Mouse (Mus musculus) cortical plate, adult 2 months (tissue): ENCODE measurements around the gene Upp1. TPM values are rescaled to one million over a fixed set of nuclear protein-coding genes. Genes with fewer than 3 reads are reported as not detected.
A peak's percentile ranks its signal among the peaks of the same experiment; 100 is the strongest.

Experiments
- H3K27ac ChIP-seq: fragments of 200-500 bp; 2 replicates; pipeline ENCODE4 v1.5.1; 2012; ENCODE audit warnings: low read length, control low read depth, inconsistent platforms; ENCODE audit not compliant: insufficient read depth
- H3K4me1 ChIP-seq: fragments of 200-500 bp; 2 replicates; pipeline ENCODE4 v1.6.1; 2011; ENCODE audit warnings: low read length; ENCODE audit not compliant: control insufficient read depth, insufficient read depth
- H3K4me3 ChIP-seq: fragments of 200-500 bp; 2 replicates; pipeline ENCODE4 v1.5.1; 2011; ENCODE audit warnings: mild to moderate bottlenecking, low read length, control low read depth; ENCODE audit not compliant: insufficient read depth
- CTCF ChIP-seq: fragments of 200-500 bp; IDR thresholded peaks from 2 replicates; pipeline ENCODE4 v1.5.1; 2011; ENCODE audit warnings: mild to moderate bottlenecking, control low read depth, low read length; ENCODE audit not compliant: insufficient read depth; ENCODE audit errors: extremely low read depth
- POLR2A ChIP-seq: fragments of 200-500 bp; IDR thresholded peaks from 2 replicates; pipeline ENCODE4 v1.6.1; 2011; ENCODE audit warnings: mild to moderate bottlenecking, low read length, control low read depth; ENCODE audit not compliant: insufficient read depth; ENCODE audit errors: extremely low read depth
- polyA plus RNA-seq: library from polyadenylated mRNA; depleted of rRNA; stranded (reverse); fragments of >200 nt; gene quantifications from 2 replicates; pipeline ENCODE4 v1.2.3, GENCODE M21; 2012

The Upp1 gene
- polyA plus RNA-seq, 1 experiment = 5.6 TPM

DNA sequence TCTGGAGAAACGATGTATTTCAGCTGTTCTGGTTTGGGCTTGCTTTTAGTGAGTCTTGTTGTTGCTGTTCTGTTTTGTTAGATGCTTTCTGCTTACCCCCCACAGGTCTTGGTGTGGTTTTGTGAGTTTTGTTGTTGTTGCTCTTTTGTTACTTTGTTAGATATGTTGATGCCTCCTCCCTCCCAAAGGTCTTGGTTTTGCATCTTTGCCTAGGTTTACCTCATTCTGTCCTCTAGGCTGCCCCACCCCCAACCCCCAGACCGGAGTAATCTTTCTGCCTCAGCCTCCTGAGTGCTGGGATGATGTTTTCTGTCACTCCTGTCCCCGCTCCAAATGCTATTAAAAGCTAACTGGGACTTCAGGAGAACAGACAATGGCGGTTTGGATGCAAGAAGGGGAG is 4.4 kb downstream of the Upp1 start:
- H3K27ac ChIP-seq = no peak overlapping the region
- H3K4me3 ChIP-seq = no peak overlapping the region
- no peak for TF ChIP-seq CTCF
- no peak for TF ChIP-seq POLR2A
- peaks cover 2% of the 10 kb centered on the region; the same call in 1 of the 2 replicates for H3K4me1 ChIP-seq

DNA sequence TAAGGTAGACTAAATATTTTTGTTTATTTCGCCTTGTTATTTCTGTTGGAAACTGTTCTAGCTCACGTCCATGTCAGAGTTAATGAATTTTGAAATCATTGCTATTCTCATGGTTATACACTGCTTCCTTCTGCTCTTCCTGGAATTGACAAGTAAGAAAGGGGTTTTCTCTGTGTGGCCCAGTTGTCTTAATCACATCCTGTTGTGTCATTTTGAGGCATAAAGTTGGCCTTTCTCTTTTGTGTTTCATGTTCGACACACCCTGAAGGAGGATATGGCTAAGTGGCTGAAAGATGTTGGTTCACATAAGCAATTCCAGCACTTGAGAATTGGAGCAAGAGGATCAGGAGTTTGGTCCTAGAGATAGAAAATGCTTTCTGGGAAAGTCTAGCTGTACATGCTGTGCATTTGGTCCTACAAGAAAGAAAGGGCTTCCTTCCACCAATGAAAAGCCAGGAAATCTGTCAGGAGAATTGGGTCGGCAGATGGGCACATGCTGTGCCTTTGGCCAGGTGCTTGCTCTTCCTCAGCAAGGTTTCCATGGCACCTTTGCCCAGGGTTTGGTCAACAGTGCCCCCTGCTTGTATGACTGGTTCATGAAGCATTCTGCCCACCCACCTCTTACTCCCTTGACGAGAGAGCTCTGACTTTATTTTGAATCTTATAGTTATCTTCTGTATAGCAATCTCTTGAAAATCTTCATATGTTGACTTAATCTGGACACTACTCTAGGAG is 8.6 kb downstream of the Upp1 start:
- Histone ChIP-seq H3K4me1 (no peaks in the 10 kb centered on the region), H3K4me3 (no peak overlapping the region), H3K27ac (no peak overlapping the region)
- TF ChIP-seq POLR2A (no peak), CTCF (peak; percentile 21; the same call in 1 of the 2 replicates)

DNA sequence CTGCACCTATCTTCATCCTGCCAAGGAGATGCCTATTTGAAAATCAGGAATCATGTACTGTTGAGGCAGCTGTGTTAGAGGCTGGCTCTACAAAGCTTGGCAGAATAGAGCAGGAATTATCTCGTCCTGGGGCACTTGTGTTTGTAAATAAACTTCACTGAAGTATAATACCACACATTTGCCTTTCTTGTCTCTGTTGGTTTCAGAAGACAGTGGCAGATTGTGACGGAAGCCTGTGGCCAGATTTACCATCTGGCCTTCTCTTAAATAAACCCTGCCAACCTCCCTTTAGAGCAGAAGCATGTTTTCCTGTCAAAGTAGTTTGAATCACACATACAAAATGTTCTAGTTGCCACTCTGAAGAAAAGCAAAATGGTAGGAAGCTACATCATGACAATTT is 10.2 kb downstream of the Upp1 start:
- H3K4me3 ChIP-seq = no peak overlapping the region
- no peak overlapping the region for H3K27ac ChIP-seq
- TF ChIP-seq CTCF (no peak), POLR2A (no peak)
- no peaks in the 10 kb centered on the region for H3K4me1 ChIP-seq

DNA sequence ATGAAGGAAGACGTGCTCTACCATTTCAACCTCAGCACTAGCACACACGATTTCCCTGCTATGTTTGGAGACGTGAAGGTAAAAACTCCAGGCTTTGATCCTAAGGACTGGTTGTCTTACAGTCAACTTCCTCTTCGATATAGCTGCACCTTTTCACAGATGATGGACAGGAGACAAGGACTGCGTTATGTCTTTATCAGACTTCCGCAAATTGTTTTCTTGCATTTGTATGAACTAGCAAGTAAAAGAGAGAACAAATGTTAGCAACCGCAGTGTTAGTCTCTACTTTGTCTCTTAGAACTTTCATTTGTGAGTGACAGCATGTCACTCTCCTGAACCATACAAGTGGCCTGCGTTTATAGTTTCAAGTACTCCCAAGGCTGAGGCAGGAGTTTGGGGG is 11.6 kb downstream of the Upp1 start:
- TF ChIP-seq POLR2A (no peak), CTCF (no peak)
- H3K27ac ChIP-seq = no peak overlapping the region
- no peaks in the 10 kb centered on the region for H3K4me1 ChIP-seq
- no peak overlapping the region for H3K4me3 ChIP-seq

DNA sequence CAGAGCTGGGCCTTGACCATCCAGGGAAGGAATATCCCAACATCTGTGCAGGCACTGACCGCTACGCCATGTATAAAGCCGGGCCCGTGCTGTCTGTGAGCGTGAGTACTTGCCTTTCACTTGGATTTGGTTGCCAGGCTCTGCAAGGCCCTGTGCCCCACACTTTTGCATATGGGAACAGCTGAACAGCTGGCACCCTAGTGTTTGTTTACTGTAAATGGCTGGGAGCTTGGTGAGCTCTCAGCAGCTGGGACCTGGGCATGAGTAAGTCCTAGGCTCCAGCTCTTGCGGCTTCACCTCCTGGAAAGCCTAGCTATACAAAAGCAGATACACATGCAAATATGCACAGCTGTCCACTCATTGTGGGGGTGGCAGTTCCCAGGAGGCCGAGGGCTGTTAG is 13.8 kb downstream of the Upp1 start:
- no peak overlapping the region for H3K4me3 ChIP-seq
- no peaks in the 10 kb centered on the region for H3K4me1 ChIP-seq
- H3K27ac ChIP-seq = no peak overlapping the region
- TF ChIP-seq POLR2A (no peak), CTCF (no peak)

DNA sequence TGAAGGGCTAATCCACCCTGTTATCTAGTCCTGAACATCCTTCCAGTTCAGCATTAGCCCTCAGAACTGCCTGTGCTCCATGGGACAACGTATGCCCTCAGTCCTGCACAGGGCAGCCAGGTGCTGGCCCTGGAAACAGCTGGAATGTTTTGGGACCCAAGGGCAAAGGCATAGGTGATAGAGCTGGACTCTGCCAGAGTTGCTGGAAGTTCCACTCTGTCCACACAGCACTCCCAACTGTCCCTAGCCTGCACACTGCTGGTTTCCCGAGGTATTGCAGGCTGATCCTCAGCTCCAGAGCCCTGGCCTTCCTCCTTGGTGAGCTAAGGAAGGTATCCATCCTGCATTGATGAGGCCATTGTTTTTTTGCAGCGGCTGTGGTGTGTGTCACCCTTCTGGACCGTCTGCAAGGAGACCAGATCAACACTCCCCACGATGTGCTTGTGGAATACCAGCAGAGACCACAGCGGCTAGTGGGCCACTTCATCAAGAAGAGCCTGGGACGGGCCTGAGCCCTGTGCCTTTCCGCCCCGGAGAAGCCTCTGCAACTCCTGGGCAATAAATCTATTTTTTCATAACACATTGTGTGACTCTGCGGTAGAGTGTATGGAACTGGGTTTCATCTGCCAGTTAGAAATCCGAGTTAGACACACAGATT is 17.8 kb downstream of the Upp1 start:
- Histone ChIP-seq H3K27ac (no peak overlapping the region), H3K4me1 (no peaks in the 10 kb centered on the region), H3K4me3 (no peak overlapping the region)
- TF ChIP-seq CTCF (peak; percentile 18; the same call in 1 of the 2 replicates), POLR2A (no peak)

DNA sequence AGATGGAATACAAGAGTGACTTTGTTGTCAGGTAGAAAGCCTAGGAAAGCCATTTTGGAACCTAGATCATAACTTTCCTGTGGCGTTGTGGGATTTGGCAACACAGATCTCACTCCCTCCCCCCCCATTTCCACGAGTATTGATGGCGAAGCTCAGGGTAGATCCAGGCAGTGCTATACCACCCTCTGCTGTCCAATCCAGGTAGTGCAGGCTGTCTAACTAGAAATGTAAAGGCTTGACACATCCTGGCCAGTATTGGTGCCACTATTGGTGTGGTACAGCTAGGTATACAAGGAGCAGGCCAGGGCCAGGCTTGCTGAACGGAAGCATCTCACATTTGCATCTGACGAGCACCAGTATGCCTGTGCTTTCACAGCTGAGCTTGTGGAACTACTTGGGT is 18.6 kb downstream of the Upp1 start:
- Histone ChIP-seq H3K27ac (no peak overlapping the region), H3K4me1 (no peaks in the 10 kb centered on the region), H3K4me3 (no peak overlapping the region)
- TF ChIP-seq CTCF (peak; percentile 99), POLR2A (no peak)

DNA sequence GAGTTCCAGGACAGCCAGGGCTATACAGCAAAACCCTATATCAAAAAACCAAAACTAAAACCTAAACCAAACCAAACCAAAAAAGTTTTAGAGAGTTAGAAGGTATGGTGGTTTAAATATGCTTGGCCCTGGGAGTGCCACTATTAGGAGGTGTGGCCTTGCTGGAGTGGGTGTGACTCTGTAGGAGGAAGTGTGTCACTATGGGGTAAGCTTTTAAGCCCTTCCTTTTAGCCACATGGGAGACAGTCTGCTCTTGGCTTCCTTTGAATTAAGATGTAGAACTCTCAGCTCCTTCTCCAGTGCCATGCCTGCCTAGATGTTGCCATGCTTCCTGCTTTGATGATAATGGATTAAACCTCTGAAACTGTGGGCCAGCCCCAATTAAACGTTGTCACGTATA is 27.2 kb downstream of the Upp1 start:
- Histone ChIP-seq H3K27ac (no peak overlapping the region), H3K4me3 (no peak overlapping the region), H3K4me1 (no peaks in the 10 kb centered on the region)
- TF ChIP-seq CTCF (no peak), POLR2A (no peak)

DNA sequence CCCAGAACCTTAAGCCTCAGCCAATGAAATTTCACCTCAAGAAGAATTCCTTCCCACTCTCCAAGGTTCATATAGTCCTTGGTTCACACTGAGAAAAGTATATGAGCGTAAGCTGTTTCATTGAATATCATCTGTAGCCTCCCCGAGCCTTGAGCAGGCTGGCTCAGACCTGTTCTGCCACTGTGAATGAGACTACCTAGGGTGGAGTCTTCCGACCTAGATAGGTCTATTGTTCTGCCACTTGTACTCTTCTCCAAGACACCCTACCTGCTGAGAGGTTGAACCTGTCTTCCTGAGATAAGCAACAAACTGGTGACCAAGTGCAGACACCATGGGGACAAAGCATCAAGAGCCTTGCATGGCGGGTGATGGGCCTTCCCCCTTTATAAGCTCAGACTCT is 28.2 kb downstream of the Upp1 start:
- no peak for TF ChIP-seq CTCF
- no peak for TF ChIP-seq POLR2A
- Histone ChIP-seq H3K4me1 (no peaks in the 10 kb centered on the region), H3K27ac (no peak overlapping the region), H3K4me3 (no peak overlapping the region)

DNA sequence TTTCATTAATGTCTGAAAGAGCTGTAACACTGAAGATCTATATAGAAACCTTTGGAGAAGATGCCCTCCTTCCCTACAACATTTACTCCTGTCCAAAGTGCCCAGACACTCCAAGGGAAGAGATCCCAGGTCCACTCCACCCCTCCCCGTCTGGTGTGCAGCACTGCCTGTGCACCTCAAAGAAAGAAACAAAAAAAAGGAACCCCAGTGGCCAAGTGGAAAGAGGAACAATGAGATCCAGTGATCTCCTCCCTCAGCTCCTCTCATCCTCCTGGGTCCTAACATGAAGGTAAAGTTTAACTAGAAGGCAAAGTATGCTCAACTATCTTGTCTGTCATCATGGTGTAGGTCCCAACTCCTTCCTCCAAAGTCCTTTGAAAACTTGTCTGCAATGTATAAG is 28.8 kb downstream of the Upp1 start:
- no peak for TF ChIP-seq POLR2A
- no peak for TF ChIP-seq CTCF
- H3K4me1 ChIP-seq = no peaks in the 10 kb centered on the region
- no peak overlapping the region for H3K27ac ChIP-seq
- H3K4me3 ChIP-seq = no peak overlapping the region
